Mouse (Mus musculus): ENCODE results near the gene Eps8.
"Not testable (repeated sequence)": the region's sequence is repeated elsewhere in the genome, so short reads cannot be mapped to it uniquely, and the experiment has no call there.

Eps8 gene

GRCm38 (mm10) chr6:137467696-137468095 lies 187.0 kb downstream of the Eps8 start:
- no peak for DNase-seq

- no peak for DNase-seq
Observed at GRCm38 (mm10) chr6:137466256-137466655, 188.4 kb downstream of the Eps8 start.

GRCm38 (mm10) chr6:137465253-137465652 lies 189.4 kb downstream of the Eps8 start:
- peak; percentile 23 for DNase-seq

- no peak for DNase-seq
Observed at GRCm38 (mm10) chr6:137463771-137464170, 190.9 kb downstream of the Eps8 start.

- no peak for DNase-seq
Observed at GRCm38 (mm10) chr6:137458136-137458535, 196.5 kb downstream of the Eps8 start.

GRCm38 (mm10) chr6:137457210-137457609 lies 197.5 kb downstream of the Eps8 start:
- no peak for DNase-seq

GRCm38 (mm10) chr6:137456064-137456463 lies 198.6 kb downstream of the Eps8 start:
- no peak for DNase-seq

GRCm38 (mm10) chr6:137455537-137456041 lies 199.1 kb downstream of the Eps8 start:
- DNase-seq = peak; percentile 27

- DNase-seq = not testable (repeated sequence)
Observed at GRCm38 (mm10) chr6:137446116-137446515, 208.6 kb downstream of the Eps8 start.

- DNase-seq = no peak
Observed at GRCm38 (mm10) chr6:137443089-137443488, 211.6 kb downstream of the Eps8 start.

GRCm38 (mm10) chr6:137440559-137441486 lies 213.9 kb downstream of the Eps8 start:
- DNase-seq = peak; percentile 20

GRCm38 (mm10) chr6:137437902-137438580 lies 216.6 kb downstream of the Eps8 start:
- DNase-seq = peak; percentile 34

- no peak for DNase-seq
Observed at GRCm38 (mm10) chr6:137437486-137437885, 217.2 kb downstream of the Eps8 start.

GRCm38 (mm10) chr6:137433521-137434137 lies 221.0 kb downstream of the Eps8 start:
- peak; percentile 20 for DNase-seq
